Mouse (Mus musculus) liver, adult 2 months (tissue): ENCODE measurements around the gene Mrgprg.

Source experiments
- CTCF ChIP-seq: fragments of 200-500 bp; IDR thresholded peaks from 2 replicates; pipeline ENCODE4 v1.5.1; 2011; ENCODE audit warnings: low read depth, low read length, control low read depth
- POLR2A ChIP-seq: fragments of 200-500 bp; IDR thresholded peaks from 2 replicates; pipeline ENCODE4 v1.6.1; 2011; ENCODE audit warnings: low read length, control low read depth; ENCODE audit not compliant: insufficient read depth; ENCODE audit errors: extremely low read depth

GRCm38 (mm10) chr7:143733746-143734145 lies 33.0 kb downstream of the Mrgprg start:
- TF ChIP-seq POLR2A (no peak), CTCF (no peak)
